Mouse (Mus musculus) G1E (cell line): ENCODE data around the gene Myl12a.
"Not testable (repeated sequence)": the region's sequence is repeated elsewhere in the genome, so short reads cannot be mapped to it uniquely, and the experiment has no call there.

Experiments
- CTCF ChIP-seq: IDR thresholded peaks from 2 replicates; pipeline ENCODE4 v1.5.1; 2012; ENCODE audit warnings: low read depth, low read length, inconsistent platforms, mixed read lengths
- POLR2AphosphoS5 ChIP-seq: IDR thresholded peaks from 2 replicates; pipeline ENCODE4 v1.6.1; 2012; ENCODE audit warnings: low read depth, low read length, inconsistent platforms; ENCODE audit not compliant: insufficient replicate concordance

GRCm38 (mm10) chr17:70963546-70963945 is 39.1 kb downstream of the Myl12a start:
- TF ChIP-seq CTCF, POLR2AphosphoS5: not testable (repeated sequence)
